Mouse (Mus musculus) MEL (cell line): Measurements from ENCODE around the gene Cyp2d11. TPM values are rescaled to one million over a fixed set of nuclear protein-coding genes. Genes with fewer than 3 reads are reported as not detected.
A peak's percentile ranks its signal among the peaks of the same experiment; 100 is the strongest.
"Not testable (repeated sequence)": the region's sequence is repeated elsewhere in the genome, so short reads cannot be mapped to it uniquely, and the experiment has no call there.

Experiments used
- DNase-seq: peaks from one replicate; pipeline ENCODE4 v3.0.0; 2011; ENCODE audit warnings: low read depth, low spot score
- H3K27ac ChIP-seq: 2 replicates; pipeline ENCODE4 v1.5.1; 2012; ENCODE audit warnings: low read depth, mild to moderate bottlenecking, control low read depth, low read length, moderate library complexity; ENCODE audit not compliant: control insufficient read depth
- H3K27me3 ChIP-seq, 2 experiments: fragments of 150-350 bp in 1 of 2; sonication (generic) in 1 of 2; 2 replicates each; pipeline ENCODE4 v1.6.1; 2012; ENCODE audit warnings: low read length in 2 of 2, mild to moderate bottlenecking in 2 of 2, improper control_type of control experiment in 1 of 2, moderate library complexity in 1 of 2; ENCODE audit not compliant: insufficient read depth in 2 of 2, control insufficient read depth in 1 of 2
- H3K36me3 ChIP-seq, 2 experiments: 2 replicates each; pipeline ENCODE4 v1.6.1; 2012 to 2014; ENCODE audit warnings: low read length in 2 of 2, improper control_type of control experiment in 1 of 2, inconsistent platforms in 1 of 2, mild to moderate bottlenecking in 1 of 2; ENCODE audit not compliant: insufficient read depth in 2 of 2, control insufficient read depth in 1 of 2
- H3K4me1 ChIP-seq, 2 experiments: fragments of 150-350 bp in 1 of 2; sonication (generic) in 1 of 2; 2 replicates each; pipeline ENCODE4 v1.6.1; 2012; ENCODE audit warnings: low read length in 2 of 2, improper control_type of control experiment in 1 of 2, mild to moderate bottlenecking in 1 of 2; ENCODE audit not compliant: insufficient read depth in 2 of 2, control insufficient read depth in 1 of 2
- H3K4me3 ChIP-seq, 2 experiments: fragments of 150-350 bp in 1 of 2; sonication (generic) in 1 of 2; 2 replicates each; pipeline ENCODE4 v1.5.1; 2012; ENCODE audit warnings: low read depth in 2 of 2, low read length in 2 of 2, mild to moderate bottlenecking in 2 of 2, moderate library complexity in 2 of 2, control low read depth in 1 of 2, improper control_type of control experiment in 1 of 2; ENCODE audit not compliant: control insufficient read depth in 1 of 2, insufficient read depth in 1 of 2
- H3K79me2 ChIP-seq: 2 replicates; pipeline ENCODE4 v1.6.1; 2012; ENCODE audit warnings: mild to moderate bottlenecking, low read length, moderate library complexity; ENCODE audit not compliant: control insufficient read depth, poor library complexity, insufficient read depth
- H3K9ac ChIP-seq: 2 replicates; pipeline ENCODE4 v1.6.1; 2012; ENCODE audit warnings: low read depth, mild to moderate bottlenecking, control low read depth, low read length, moderate library complexity; ENCODE audit not compliant: control insufficient read depth, poor library complexity, severe bottlenecking
- H3K9me3 ChIP-seq: fragments of 150-350 bp; sonication (generic); replicated peaks from 2 replicates; pipeline ENCODE4 v1.6.1; 2012; ENCODE audit warnings: mild to moderate bottlenecking, low read length, improper control_type of control experiment, moderate library complexity; ENCODE audit not compliant: insufficient read depth
- CHD1 ChIP-seq: IDR thresholded peaks from 2 replicates; pipeline ENCODE4 v1.6.1; 2012; ENCODE audit warnings: low read depth, mild to moderate bottlenecking, inconsistent platforms, low read length, improper control_type of control experiment
- CHD2 ChIP-seq: IDR thresholded peaks from 2 replicates; pipeline ENCODE4 v1.6.1; 2011; ENCODE audit warnings: low read length, improper control_type of control experiment
- MAZ ChIP-seq: IDR thresholded peaks from 2 replicates; pipeline ENCODE4 v1.6.1; 2012; ENCODE audit warnings: low read depth, mild to moderate bottlenecking, inconsistent platforms, low read length, improper control_type of control experiment
- MYB ChIP-seq: IDR thresholded peaks from 2 replicates; pipeline ENCODE4 v1.6.1; 2011; ENCODE audit warnings: mild to moderate bottlenecking, low read depth, low read length, improper control_type of control experiment
- MYC ChIP-seq: IDR thresholded peaks from 2 replicates; pipeline ENCODE4 v1.6.1; 2011; ENCODE audit warnings: low read depth, mild to moderate bottlenecking, low read length, improper control_type of control experiment, moderate library complexity
- NELFE ChIP-seq: IDR thresholded peaks from 2 replicates; pipeline ENCODE4 v1.6.1; 2011; ENCODE audit warnings: low read depth, low read length, improper control_type of control experiment
- POLR2AphosphoS2 ChIP-seq: IDR thresholded peaks from 2 replicates; pipeline ENCODE4 v1.6.1; 2011; ENCODE audit warnings: low read length, improper control_type of control experiment
- RAD21 ChIP-seq: IDR thresholded peaks from 2 replicates; pipeline ENCODE4 v1.6.1; 2011; ENCODE audit warnings: mild to moderate bottlenecking, low read depth, low read length, improper control_type of control experiment
- TAL1 ChIP-seq: IDR thresholded peaks from 2 replicates; pipeline ENCODE4 v1.6.1; 2012; ENCODE audit warnings: mild to moderate bottlenecking, inconsistent platforms, low read length, moderate library complexity, mixed read lengths
- USF2 ChIP-seq, 2 experiments: IDR thresholded peaks; 2 replicates each; pipeline ENCODE4 v1.6.1; 2011 to 2012; ENCODE audit warnings: improper control_type of control experiment in 2 of 2, low read length in 2 of 2, borderline replicate concordance in 1 of 2, inconsistent platforms in 1 of 2, low read depth in 1 of 2, mild to moderate bottlenecking in 1 of 2; ENCODE audit not compliant: insufficient read depth in 1 of 2
- polyA plus RNA-seq, 2 experiments: library from polyadenylated mRNA; stranded (reverse) in 1 of 2; unstranded in 1 of 2; fragments of >175 nt in 1 of 2; fragments of >200 nt in 1 of 2; gene quantifications; 2 replicates each; pipeline versions ENCODE4 v1.2.1 to v1.2.4; 2012; ENCODE audit warnings: low replicate concordance in 2 of 2, low read depth in 1 of 2; ENCODE audit not compliant: insufficient read length in 2 of 2, insufficient read depth in 1 of 2, missing spikeins in 1 of 2
- total RNA-seq: library from RNA; depleted of rRNA; stranded (reverse); fragments of 300-350 nt; gene quantifications from 2 replicates; pipeline ENCODE4 v1.2.3, GENCODE M21; 2012

Gene Cyp2d11
- total and polyA plus RNA-seq, 3 experiments: not detected

DNA sequence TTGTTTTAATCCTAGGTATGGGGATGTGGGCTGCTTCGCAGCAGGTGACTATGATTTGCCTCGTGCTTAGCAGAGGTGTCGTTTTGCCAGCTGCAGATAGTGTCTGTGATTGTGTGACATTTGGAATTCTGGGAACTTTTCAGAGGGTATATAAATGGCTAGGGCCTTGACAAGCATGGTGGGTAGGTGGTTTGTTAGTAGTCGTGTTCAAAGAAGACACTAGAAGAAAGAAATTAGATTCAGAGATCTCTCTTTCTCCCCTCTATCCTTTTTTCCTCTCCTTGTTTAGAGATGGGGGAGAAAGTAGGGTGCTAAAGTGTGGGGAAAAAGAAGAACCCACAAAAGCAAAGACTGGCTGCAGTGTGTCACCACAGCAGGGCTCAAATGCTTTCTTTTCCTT is 25.7 kb downstream of the Cyp2d11 start:
- Histone ChIP-seq H3K4me1 (no peaks in the 10 kb centered on the region), H3K27me3 (peaks cover 2 to 3% of the 10 kb centered on the region in 2 experiments; a peak in 3 of 4 replicates), H3K4me3 (no peak overlapping the region), H3K79me2 (no peaks in the 10 kb centered on the region), H3K36me3 (no peaks in the 10 kb centered on the region), H3K27ac (no peak overlapping the region), H3K9ac (no peak overlapping the region), H3K9me3 (no peaks in the 10 kb centered on the region)
- DNase-seq: no peak
- TF ChIP-seq POLR2AphosphoS2 (no peak), MAZ (no peak), USF2 (IDR thresholded peaks at IDR 0.05; ENCODE audit: borderline replicate concordance in 1 of 2, insufficient read depth in 1 of 2, low read depth in 1 of 2, low read length in 2 of 2) (no peak), MYC (no peak), NELFE (no peak), TAL1 (no peak), RAD21 (no peak)

- Histone ChIP-seq H3K4me3 (peak overlapping the region; percentile 75 to 78), H3K4me1 (peaks cover 8 to 13% of the 10 kb centered on the region in 2 experiments), H3K27ac (peak overlapping the region; percentile 96), H3K9ac (peak overlapping the region; percentile 77)
- H3K36me3 ChIP-seq, H3K79me2 ChIP-seq, H3K9me3 ChIP-seq, H3K27me3 ChIP-seq: not testable (repeated sequence)
- DNase-seq: peak; percentile 42
Observed at GRCm38 (mm10) chr15:82364561-82364960, 29.3 kb downstream of the Cyp2d11 start.

GRCm38 (mm10) chr15:82363801-82364200 is 30.0 kb downstream of the Cyp2d11 start:
- DNase-seq, H3K9me3 ChIP-seq, H3K27me3 ChIP-seq, H3K36me3 ChIP-seq, H3K4me3 ChIP-seq, H3K27ac ChIP-seq, H3K9ac ChIP-seq, H3K79me2 ChIP-seq: not testable (repeated sequence)
- H3K4me1 ChIP-seq: peaks cover 8 to 13% of the 10 kb centered on the region in 2 experiments

GRCm38 (mm10) chr15:82362234-82362633 is 31.6 kb downstream of the Cyp2d11 start:
- H3K36me3 ChIP-seq: peaks cover 0 to 3% of the 10 kb centered on the region in 2 experiments; a peak in 2 of 4 replicates
- H3K4me3 ChIP-seq: no peak overlapping the region
- no peak overlapping the region for H3K9ac ChIP-seq
- peaks cover 8 to 13% of the 10 kb centered on the region in 2 experiments for H3K4me1 ChIP-seq
- no peak overlapping the region for H3K27ac ChIP-seq
- DNase-seq: no peak
- H3K9me3 ChIP-seq: no peaks in the 10 kb centered on the region
- H3K79me2 ChIP-seq: no peaks in the 10 kb centered on the region
- no peaks in the 10 kb centered on the region for H3K27me3 ChIP-seq
- no peak for TF ChIP-seq CHD1
- no peak for TF ChIP-seq CHD2
- TF ChIP-seq MYB: no peak
